Mouse (Mus musculus) forebrain, postnatal 0 days (tissue): ENCODE results near the gene Grhl3. TPM values are rescaled to one million over a fixed set of nuclear protein-coding genes. Genes with fewer than 3 reads are reported as not detected.

Source experiments
- ATAC-seq: fragments of 200-750 bp; cut with Nextera tagmentation; 2 replicates; pipeline ENCODE4 v1.8.0; 2017; ENCODE audit warnings: mild to moderate bottlenecking, moderate library complexity
- DNase-seq: peaks from one replicate; pipeline ENCODE4 v3.0.0-alpha.2; 2015
- H3K27ac ChIP-seq: fragments of 300-500 bp; sonication (generic); 2 replicates; pipeline ENCODE4 v1.5.1; 2014; ENCODE audit warnings: low read depth, mild to moderate bottlenecking, antibody characterized with exemption, low read length, moderate library complexity, mixed read lengths
- H3K27me3 ChIP-seq: fragments of 300-500 bp; sonication (generic); 2 replicates; pipeline ENCODE4 v1.6.1; 2014; ENCODE audit warnings: mild to moderate bottlenecking, low read length, mixed read lengths; ENCODE audit not compliant: insufficient read depth
- H3K36me3 ChIP-seq: fragments of 300-500 bp; sonication (generic); 2 replicates; pipeline ENCODE4 v1.6.1; 2014; ENCODE audit warnings: mild to moderate bottlenecking, moderate library complexity; ENCODE audit not compliant: insufficient read depth
- H3K4me1 ChIP-seq: fragments of 300-500 bp; sonication (generic); 2 replicates; pipeline ENCODE4 v1.6.1; 2014; ENCODE audit warnings: antibody characterized with exemption; ENCODE audit not compliant: insufficient read depth
- H3K4me2 ChIP-seq: fragments of 300-500 bp; sonication (generic); 2 replicates; pipeline ENCODE4 v1.6.1; 2014; ENCODE audit warnings: low read depth, mild to moderate bottlenecking, moderate library complexity
- H3K4me3 ChIP-seq: fragments of 300-500 bp; sonication (generic); 2 replicates; pipeline ENCODE4 v1.5.1; 2014; ENCODE audit warnings: low read depth, low read length, mixed read lengths
- H3K9ac ChIP-seq: fragments of 300-500 bp; sonication (generic); 2 replicates; pipeline ENCODE4 v1.6.1; 2014; ENCODE audit warnings: mild to moderate bottlenecking
- H3K9me3 ChIP-seq: fragments of 300-500 bp; sonication (generic); 2 replicates; pipeline ENCODE4 v1.6.1; 2016; ENCODE audit warnings: low read length
- CTCF ChIP-seq: sonication (generic); IDR thresholded peaks from 2 replicates; pipeline ENCODE4 v1.5.1; 2016; ENCODE audit warnings: antibody characterized with exemption, control low read depth, low read depth
- WGBS: fragments of 180-500 bp; shearing (Covaris S2); extraction: QIAGEN DNeasy Blood & Tissue Kit; methylation state at CpG from one replicate; pipeline ENCODE4 v1.1.7; 2014; 5-methylcytosine and 5-hydroxymethylcytosine counted together
- polyA plus RNA-seq: library from polyadenylated mRNA; unstranded; fragments of >200 nt; fragmentation: Nextera tagmentation; extraction: Ambion mirVana; gene quantifications from 2 replicates; pipeline ENCODE4 v1.2.1, GENCODE M21; 2015
- total RNA-seq: library from RNA; depleted of rRNA; stranded (reverse); fragments of >200 nt; gene quantifications from 2 replicates; pipeline ENCODE4 v1.2.3, GENCODE M21; 2014

The Grhl3 gene
- total and polyA plus RNA-seq, 2 experiments from 2014 or later: 0.76 to 1.5 TPM

DNA sequence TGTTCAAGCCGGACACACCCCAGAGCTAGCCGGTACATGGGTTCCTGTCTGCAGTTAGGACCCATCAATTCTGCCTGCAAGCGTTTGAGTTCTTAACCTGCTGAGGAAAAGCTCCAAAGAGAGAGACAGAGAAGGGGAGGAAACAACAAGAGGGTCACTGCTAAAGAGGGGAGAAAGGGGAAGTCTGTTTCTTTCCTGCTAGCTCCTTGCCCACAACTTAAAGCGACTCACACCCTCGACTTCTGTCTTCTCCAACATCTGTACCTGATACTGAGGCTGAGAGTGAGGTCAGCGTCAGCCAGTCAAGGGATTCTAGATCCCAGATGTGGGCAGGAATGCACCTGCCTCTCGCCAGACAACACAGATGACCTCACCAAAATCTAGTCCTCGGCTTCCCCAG, 1.2 kb downstream of the Grhl3 start:
- ATAC-seq (no peak), DNase-seq (no peak)
- Histone ChIP-seq H3K9me3 (no peaks in the 10 kb centered on the region), H3K27me3 (peaks cover 19% of the 10 kb centered on the region), H3K9ac (no peak overlapping the region), H3K4me2 (no peak overlapping the region), H3K27ac (no peak overlapping the region), H3K4me1 (peaks cover 8% of the 10 kb centered on the region; the same call in 1 of the 2 replicates), H3K36me3 (no peaks in the 10 kb centered on the region), H3K4me3 (no peak overlapping the region)
- no peak for TF ChIP-seq CTCF
- WGBS: 29% methylated on average over 8 of the region's 8 CpGs

GRCm38 (mm10) chr4:135571037-135571550, 2.3 kb downstream of the Grhl3 start:
- DNase-seq (no peak), ATAC-seq (no peak)
- WGBS: 78% methylated on average over 6 of the region's 6 CpGs
- no peaks in the 10 kb centered on the region for H3K9me3 ChIP-seq
- no peak overlapping the region for H3K4me3 ChIP-seq
- H3K4me1 ChIP-seq: peaks cover 8% of the 10 kb centered on the region; the same call in 1 of the 2 replicates
- no peak overlapping the region for H3K4me2 ChIP-seq
- no peak for TF ChIP-seq CTCF
- H3K36me3 ChIP-seq: no peaks in the 10 kb centered on the region
- H3K27ac ChIP-seq: no peak overlapping the region
- H3K9ac ChIP-seq: no peak overlapping the region
- H3K27me3 ChIP-seq: peaks cover 19% of the 10 kb centered on the region

- Histone ChIP-seq H3K36me3 (no peaks in the 10 kb centered on the region), H3K4me1 (peaks cover 8% of the 10 kb centered on the region; the same call in 1 of the 2 replicates), H3K4me2 (peak overlapping the region; percentile 53), H3K9me3 (no peaks in the 10 kb centered on the region), H3K4me3 (peak overlapping the region; percentile 31), H3K27ac (no peak overlapping the region), H3K9ac (peak overlapping the region; percentile 31), H3K27me3 (peaks cover 19% of the 10 kb centered on the region)
- 12% methylated on average over 32 of the region's 32 CpGs for WGBS
- TF ChIP-seq CTCF: no peak
- DNase-seq (peak; percentile 49), ATAC-seq (peak; percentile 34)
Measured at GRCm38 (mm10) chr4:135570152-135571036, 3.0 kb downstream of the Grhl3 start.

DNA sequence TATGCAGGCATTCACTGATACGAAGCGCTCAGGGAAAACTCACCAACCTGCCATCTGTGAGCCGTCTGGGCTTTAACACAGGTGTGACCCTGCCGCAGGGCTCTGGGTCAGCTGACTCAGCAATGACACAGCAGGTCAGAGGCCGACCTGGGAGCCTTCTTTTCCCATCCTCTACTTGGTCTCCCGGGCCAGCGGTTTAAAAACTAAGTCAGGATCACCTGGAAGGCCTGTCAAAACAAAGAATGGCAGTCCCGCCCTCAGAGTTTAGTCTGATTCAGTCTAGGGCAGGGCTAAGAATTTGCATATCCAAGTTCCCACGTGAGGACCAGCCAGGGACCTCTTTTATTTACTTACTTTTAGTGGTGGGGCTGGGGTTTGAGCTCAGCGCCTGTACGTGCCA, 4.2 kb downstream of the Grhl3 start:
- Histone ChIP-seq H3K36me3 (no peaks in the 10 kb centered on the region), H3K4me3 (no peak overlapping the region), H3K9ac (no peak overlapping the region), H3K4me2 (no peak overlapping the region), H3K27me3 (peaks cover 19% of the 10 kb centered on the region), H3K9me3 (no peaks in the 10 kb centered on the region), H3K27ac (no peak overlapping the region), H3K4me1 (peaks cover 8% of the 10 kb centered on the region; the same call in 1 of the 2 replicates)
- no peak for TF ChIP-seq CTCF
- 14% methylated on average over 11 of the region's 11 CpGs for WGBS
- DNase-seq (no peak), ATAC-seq (no peak)

- peaks cover 14% of the 10 kb centered on the region for H3K27me3 ChIP-seq
- WGBS: 73% methylated on average over 8 of the region's 8 CpGs
- no peak for DNase-seq
- no peak overlapping the region for H3K4me2 ChIP-seq
- ATAC-seq: no peak
- no peak overlapping the region for H3K9ac ChIP-seq
- no peak overlapping the region for H3K27ac ChIP-seq
- H3K4me3 ChIP-seq: no peak overlapping the region
- H3K36me3 ChIP-seq: no peaks in the 10 kb centered on the region
- no peak for TF ChIP-seq CTCF
- H3K4me1 ChIP-seq: no peaks in the 10 kb centered on the region
- H3K9me3 ChIP-seq: no peaks in the 10 kb centered on the region
Measured at GRCm38 (mm10) chr4:135567484-135567883, 5.9 kb downstream of the Grhl3 start.

DNA sequence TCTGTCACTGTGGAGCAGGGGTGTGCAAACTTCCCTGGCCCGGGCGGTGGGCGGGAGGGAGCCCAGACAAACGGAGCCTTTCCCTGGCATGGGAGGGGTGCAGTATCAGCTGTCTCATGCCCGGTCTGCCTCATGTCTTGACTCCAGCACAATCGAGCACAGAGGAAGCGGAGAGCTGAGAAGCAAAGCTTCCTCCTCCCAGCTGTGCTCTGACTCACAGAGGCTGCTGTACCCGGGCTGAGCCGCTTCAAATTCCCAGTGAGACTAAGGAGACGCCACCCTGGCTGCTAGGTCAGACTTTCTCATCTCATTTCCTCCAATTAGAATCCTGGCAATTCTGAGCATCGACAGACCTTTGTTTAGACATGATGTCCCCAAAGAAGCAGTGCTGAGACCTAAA, 6.4 kb downstream of the Grhl3 start:
- no peak for TF ChIP-seq CTCF
- ATAC-seq (peak; percentile 59; the same call in 1 of the 2 replicates), DNase-seq (no peak)
- Histone ChIP-seq H3K36me3 (no peaks in the 10 kb centered on the region), H3K9me3 (no peaks in the 10 kb centered on the region), H3K4me1 (no peaks in the 10 kb centered on the region), H3K27ac (no peak overlapping the region), H3K4me3 (no peak overlapping the region), H3K27me3 (peaks cover 10% of the 10 kb centered on the region), H3K4me2 (no peak overlapping the region), H3K9ac (peak overlapping the region; percentile 14; the same call in 1 of the 2 replicates)
- WGBS: 44% methylated on average over 11 of the region's 11 CpGs

DNA sequence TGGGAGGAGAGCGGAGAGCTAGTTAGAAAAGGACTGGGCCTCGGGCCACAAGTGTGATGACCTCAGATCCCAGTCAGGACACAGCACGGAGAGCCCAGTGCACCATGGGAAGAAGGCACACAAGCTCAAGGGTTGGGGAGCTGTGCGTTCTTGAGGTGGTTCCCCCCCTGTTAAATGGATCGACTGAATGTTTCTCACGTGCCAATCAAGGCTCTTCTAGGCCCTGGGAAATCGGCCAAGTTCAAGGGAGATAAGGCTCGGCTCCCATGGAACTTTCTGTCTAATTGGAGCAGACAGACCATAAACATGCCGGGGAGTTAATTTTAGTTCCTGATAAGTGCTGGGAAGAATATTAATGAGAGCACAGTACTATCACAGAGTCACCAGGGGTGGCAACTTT, 8.0 kb downstream of the Grhl3 start:
- no peak for ATAC-seq

More for the DNA sequence above, 8.0 kb downstream of the Grhl3 start:
- H3K27me3 ChIP-seq: peaks cover 2% of the 10 kb centered on the region
- H3K9me3 ChIP-seq: no peaks in the 10 kb centered on the region
- no peaks in the 10 kb centered on the region for H3K36me3 ChIP-seq
- WGBS: 19% methylated on average over 9 of the region's 9 CpGs
- H3K4me2 ChIP-seq: no peak overlapping the region
- H3K4me1 ChIP-seq: no peaks in the 10 kb centered on the region
- no peak overlapping the region for H3K9ac ChIP-seq
- no peak overlapping the region for H3K27ac ChIP-seq
- TF ChIP-seq CTCF: no peak
- no peak overlapping the region for H3K4me3 ChIP-seq
- no peak for DNase-seq
